Comparison of ENCODE assay signal across 11 mouse cellular contexts in genomic region chr12:111743419-111743818, GRCm38 (mm10). TPM values are rescaled to one million over a fixed set of nuclear protein-coding genes. Genes with fewer than 3 reads are reported as not detected.
DNase-seq lines count a peak whose midpoint lies in the region; ATAC-seq lines count a peak whose summit lies in the region.
"Had no signal": no experiment of that assay in that cellular context is flagged by ENCODE, and none has a peak within 500 bp of the region (broad histone marks: within the 10 kb centered on the region; RNA-seq: fewer than 3 reads in every experiment).

No protein-coding gene starts in this region.

- H3K36me3 ChIP-seq in heart, embryonic 10.5 days: no peaks in the 10 kb centered on the region
- no peaks in the 10 kb centered on the region for H3K36me3 ChIP-seq in stomach, embryonic 15.5 days
- no peaks in the 10 kb centered on the region for H3K36me3 ChIP-seq in forebrain, embryonic 15.5 days
- H3K36me3 ChIP-seq: hindbrain, embryonic 15.5 days had no signal

- H3K27me3 ChIP-seq in heart, embryonic 10.5 days (ENCODE audit: insufficient read depth, poor library complexity, severe bottlenecking): no peaks in the 10 kb centered on the region
- no peaks in the 10 kb centered on the region for H3K27me3 ChIP-seq in stomach, embryonic 15.5 days (replicated peaks)
- no peaks in the 10 kb centered on the region for H3K27me3 ChIP-seq in forebrain, embryonic 15.5 days
- H3K27me3 ChIP-seq: hindbrain, embryonic 15.5 days had no signal

- DNase-seq in testis, postnatal 14 days (ENCODE audit: low spot score): peak; percentile 31
- DNase-seq in testis, postnatal 10 days (ENCODE audit: low spot score): no peak
- peak; percentile 74 for DNase-seq in heart, embryonic 10.5 days (ENCODE audit: low spot score)
- DNase-seq in kidney, postnatal 10 days: peak; percentile 74
- DNase-seq in cerebellum, adult 11 months: no peak
- DNase-seq in cerebellum, postnatal 14 days: no peak
- DNase-seq: cerebellum, adult 8-10 months had no signal

- no peak overlapping the region for H3K27ac ChIP-seq in heart, embryonic 10.5 days
- H3K27ac ChIP-seq in stomach, embryonic 15.5 days: peak overlapping the region; percentile 89
- H3K27ac ChIP-seq in forebrain, embryonic 15.5 days (replicated peaks): no peak overlapping the region
- H3K27ac ChIP-seq: hindbrain, embryonic 15.5 days had no signal

- H3K9me3 ChIP-seq in heart, embryonic 10.5 days: no peaks in the 10 kb centered on the region
- no peaks in the 10 kb centered on the region for H3K9me3 ChIP-seq in stomach, embryonic 15.5 days
- H3K9me3 ChIP-seq in forebrain, embryonic 15.5 days: no peaks in the 10 kb centered on the region
- H3K9me3 ChIP-seq: hindbrain, embryonic 15.5 days had no signal

- no peak overlapping the region for H3K9ac ChIP-seq in stomach, embryonic 15.5 days
- no peak overlapping the region for H3K9ac ChIP-seq in forebrain, embryonic 15.5 days (replicated peaks)
- H3K9ac ChIP-seq: hindbrain, embryonic 15.5 days had no signal

- H3K4me2 ChIP-seq in stomach, embryonic 15.5 days: peak overlapping the region; percentile 16; the same call in 1 of the 2 replicates
- no peak overlapping the region for H3K4me2 ChIP-seq in forebrain, embryonic 15.5 days (replicated peaks)
- H3K4me2 ChIP-seq: hindbrain, embryonic 15.5 days had no signal

- WGBS in heart, embryonic 10.5 days: 67% methylated on average over 2 of the region's 2 CpGs
- whole genome bisulfite sequencing in stomach, embryonic 15.5 days: 38% methylated on average over 2 of the region's 2 CpGs
- 79% methylated on average over 2 of the region's 2 CpGs for WGBS in forebrain, embryonic 15.5 days

- H3K4me3 ChIP-seq in heart, embryonic 10.5 days: no peak overlapping the region
- H3K4me3 ChIP-seq in stomach, embryonic 15.5 days (replicated peaks): no peak overlapping the region
- H3K4me3 ChIP-seq in forebrain, embryonic 15.5 days: no peak overlapping the region
- H3K4me3 ChIP-seq: hindbrain, embryonic 15.5 days had no signal

- ATAC-seq in stomach, embryonic 15.5 days (ENCODE audit: insufficient read depth, low FRiP score, low read depth): peak; percentile 77; the same call in 1 of the 2 replicates
- ATAC-seq in forebrain, embryonic 15.5 days (replicated peaks): no peak
- ATAC-seq: forebrain, embryonic 14.5 days had no signal

- H3K4me1 ChIP-seq in heart, embryonic 10.5 days: peaks cover 40% of the 10 kb centered on the region
- peaks cover 37% of the 10 kb centered on the region for H3K4me1 ChIP-seq in stomach, embryonic 15.5 days
- peaks cover 3% of the 10 kb centered on the region; the same call in 1 of the 2 replicates for H3K4me1 ChIP-seq in forebrain, embryonic 15.5 days

RNA-seq across cellular contexts. Expression of gene Klc1, which starts 15.2 kb away (rescaled TPM):
- polyA plus RNA-seq in heart, embryonic 10.5 days (2016; fragmentation: Nextera tagmentation; extraction: Ambion mirVana): 109 and 116 TPM in 2 replicates
- 97.8 and 113 TPM in 2 replicates for polyA plus RNA-seq in stomach, embryonic 15.5 days (2015; fragmentation: Nextera tagmentation; extraction: Ambion mirVana)
- polyA plus RNA-seq in forebrain, embryonic 15.5 days (2015; fragmentation: Nextera tagmentation; extraction: Ambion mirVana): 430 and 440 TPM in 2 replicates

RNA-seq across cellular contexts. Expression of gene Apopt1, which starts 30.4 kb away (rescaled TPM):
- 53.3 and 55.2 TPM in 2 replicates for polyA plus RNA-seq in heart, embryonic 10.5 days (2016; fragmentation: Nextera tagmentation; extraction: Ambion mirVana)
- polyA plus RNA-seq in stomach, embryonic 15.5 days (2015; fragmentation: Nextera tagmentation; extraction: Ambion mirVana): 46.4 and 51.3 TPM in 2 replicates
- 48.2 and 48.7 TPM in 2 replicates for polyA plus RNA-seq in forebrain, embryonic 15.5 days (2015; fragmentation: Nextera tagmentation; extraction: Ambion mirVana)

RNA-seq across cellular contexts. Expression of gene Bag5, which starts 30.4 kb away (rescaled TPM):
- polyA plus RNA-seq in heart, embryonic 10.5 days (2016; fragmentation: Nextera tagmentation; extraction: Ambion mirVana): 43.7 and 47.7 TPM in 2 replicates
- 49.5 and 50.9 TPM in 2 replicates for polyA plus RNA-seq in stomach, embryonic 15.5 days (2015; fragmentation: Nextera tagmentation; extraction: Ambion mirVana)
- 65.1 and 69.1 TPM in 2 replicates for polyA plus RNA-seq in forebrain, embryonic 15.5 days (2015; fragmentation: Nextera tagmentation; extraction: Ambion mirVana)

Comparison
In these comparisons a context has a peak if more than half of its experiments do, and no peak if none do; other contexts are left out.
1. DNase-seq: peak in testis, postnatal 14 days (single experiment), heart, embryonic 10.5 days (single experiment) and kidney, postnatal 10 days (single experiment); none in testis, postnatal 10 days (single experiment), cerebellum, adult 11 months (single experiment) and cerebellum, postnatal 14 days (0 of 2).